Mouse (Mus musculus) megakaryocyte-erythroid progenitor cell, adult 5-6 weeks (primary cell): ENCODE measurements around the gene Agrn. TPM values are rescaled to one million over a fixed set of nuclear protein-coding genes. Genes with fewer than 3 reads are reported as not detected.

Experiments used
- ATAC-seq: replicated peaks from 2 replicates; pipeline ENCODE4 v1.8.0; 2016; ENCODE audit warnings: mild to moderate bottlenecking, inconsistent platforms; ENCODE audit not compliant: severe bottlenecking, poor library complexity, low FRiP score, low TSS enrichment
- total RNA-seq, 2 experiments: library from RNA; stranded (forward) in 1 of 2; stranded (reverse) in 1 of 2; fragments of 200-1000, 215-1000 nt in 1 of 2; fragments of >200 nt in 1 of 2; fragmentation: Nextera tagmentation in 1 of 2; gene quantifications; 2 replicates each; pipeline ENCODE4 v1.2.3; 2014 to 2017

Agrn gene
- total RNA-seq, 2 experiments from 2014 or later, result 3.3 to 7.8 TPM

DNA sequence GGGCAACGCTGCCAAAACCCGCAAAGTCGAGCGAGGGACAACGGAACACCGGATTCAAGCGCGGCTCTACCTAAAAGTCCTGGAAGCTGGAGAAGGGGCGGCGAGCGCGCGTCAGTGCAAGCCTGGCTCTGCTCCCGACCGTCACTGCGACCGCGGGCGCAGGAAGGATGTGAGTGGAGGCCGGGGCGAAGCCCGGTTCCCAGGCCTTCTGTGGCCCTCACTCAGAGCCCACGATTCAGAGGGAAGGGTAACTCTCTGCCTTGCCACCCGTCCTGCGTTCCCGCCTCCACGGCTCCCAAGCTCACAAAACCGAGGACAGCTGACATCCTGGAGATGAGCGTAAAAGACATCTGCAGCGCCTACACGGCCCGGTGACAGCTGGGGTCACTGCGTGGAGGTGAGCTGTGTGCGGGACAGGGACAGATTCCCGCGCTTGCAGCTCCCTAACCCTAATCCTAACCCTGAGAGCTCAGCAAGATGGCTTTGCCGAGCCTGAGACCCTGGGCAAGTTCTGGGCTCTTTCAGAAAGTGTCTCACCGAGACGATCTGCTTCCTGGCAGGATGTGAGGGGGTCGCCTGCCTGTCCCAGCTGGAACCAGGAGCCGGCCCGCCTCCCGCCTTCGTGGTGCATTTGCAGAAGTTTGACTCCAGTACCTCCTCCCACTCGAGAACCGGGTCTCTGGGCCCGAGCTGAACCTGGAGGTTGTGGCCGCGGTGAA, 6.3 kb upstream of the Agrn start:
- 0 out of 2 replicates have a peak, but pooled peaks have one; percentile 6 for ATAC-seq

DNA sequence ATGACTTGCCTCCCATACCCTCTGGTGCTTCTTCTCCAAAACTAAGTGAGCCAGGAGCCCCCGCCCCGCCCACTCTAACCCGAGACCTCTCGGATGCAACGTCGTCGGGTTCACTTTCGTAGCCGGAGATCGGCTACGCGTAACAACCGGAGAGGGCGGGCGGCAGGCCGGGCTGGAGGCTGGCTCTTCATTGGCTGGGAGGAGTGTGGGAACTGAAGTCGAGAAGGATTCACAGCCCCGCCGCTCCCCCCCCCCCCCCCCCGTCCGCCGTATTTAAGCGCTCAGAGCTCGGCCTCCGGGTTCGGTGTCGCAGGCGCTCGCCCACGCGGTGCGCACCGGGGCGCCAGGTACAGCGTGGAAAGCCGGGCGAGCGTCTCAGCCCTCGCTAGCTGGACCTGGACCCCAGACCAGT, 5.7 kb upstream of the Agrn start, which contains the start of gene AW011738:
TSS of gene AW011738 (plus strand) at position 304 of the 412 bp plus-strand sequence.
- ATAC-seq, result peak; percentile 69

DNA sequence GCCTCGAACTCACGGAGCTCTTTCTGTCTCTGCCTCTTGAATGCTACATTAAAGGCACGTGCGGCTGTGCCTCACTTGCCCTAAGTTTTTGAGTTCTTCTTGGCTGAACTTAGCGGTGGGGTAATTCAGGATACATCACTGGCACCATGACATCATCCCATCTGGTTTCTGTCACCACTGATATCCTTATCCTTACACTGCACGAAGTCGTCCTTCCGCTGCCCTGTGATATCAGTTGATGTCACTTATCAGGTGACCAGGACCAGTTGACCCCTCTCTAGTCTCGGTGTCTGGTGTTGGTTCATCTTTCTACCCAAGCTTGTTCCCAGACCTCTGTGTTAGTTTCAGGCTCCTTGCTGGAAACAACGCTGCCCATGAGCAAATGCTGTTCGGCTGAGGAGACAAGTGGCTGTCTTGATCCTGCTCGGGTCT, 5.2 kb upstream of the Agrn start:
- peak; percentile 79 for ATAC-seq

DNA sequence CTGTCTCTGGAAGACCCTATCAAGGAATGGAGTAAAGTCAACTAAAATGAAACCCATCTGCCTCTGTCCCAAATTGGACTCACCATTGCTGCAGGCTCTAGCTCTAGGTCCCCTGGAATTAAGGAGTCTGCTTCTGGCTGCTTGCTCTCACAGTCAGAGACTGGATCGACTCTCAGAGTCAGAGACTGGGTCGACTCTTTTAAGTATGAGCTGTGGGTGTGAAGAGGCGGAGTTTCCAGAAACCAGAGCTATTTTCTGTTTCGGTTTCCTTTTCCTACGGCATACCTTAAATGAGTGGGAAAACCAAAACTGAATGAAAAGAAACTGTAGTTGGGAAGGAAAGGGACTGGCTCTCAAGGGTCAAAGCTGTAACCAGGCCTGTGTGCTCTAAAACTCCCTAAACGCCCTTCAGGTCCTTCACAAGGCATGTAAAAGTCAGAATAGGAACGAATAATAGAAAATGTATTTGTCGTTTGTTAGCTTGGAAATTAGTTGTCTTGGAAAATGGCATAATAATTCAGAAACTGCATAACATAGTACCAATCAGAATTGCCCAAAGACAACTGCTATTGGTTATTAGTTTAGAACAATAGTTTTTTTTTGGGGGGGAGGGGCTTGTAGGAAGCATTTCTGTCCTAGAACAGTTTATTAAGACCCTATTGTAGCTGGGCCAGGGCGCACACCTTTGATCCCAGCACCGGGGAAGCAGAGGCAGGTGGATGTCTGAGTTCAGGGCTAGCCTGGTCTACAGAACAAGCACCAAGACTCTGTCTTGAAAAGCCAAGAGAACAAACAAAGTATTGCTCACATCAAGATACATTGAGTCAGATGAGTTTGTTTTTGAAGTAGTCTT, 3.6 kb upstream of the Agrn start, which contains the start of gene Isg15:
TSS of gene Isg15 (minus strand) at position 196 of the 853 bp plus-strand sequence.
- no peak for ATAC-seq

DNA sequence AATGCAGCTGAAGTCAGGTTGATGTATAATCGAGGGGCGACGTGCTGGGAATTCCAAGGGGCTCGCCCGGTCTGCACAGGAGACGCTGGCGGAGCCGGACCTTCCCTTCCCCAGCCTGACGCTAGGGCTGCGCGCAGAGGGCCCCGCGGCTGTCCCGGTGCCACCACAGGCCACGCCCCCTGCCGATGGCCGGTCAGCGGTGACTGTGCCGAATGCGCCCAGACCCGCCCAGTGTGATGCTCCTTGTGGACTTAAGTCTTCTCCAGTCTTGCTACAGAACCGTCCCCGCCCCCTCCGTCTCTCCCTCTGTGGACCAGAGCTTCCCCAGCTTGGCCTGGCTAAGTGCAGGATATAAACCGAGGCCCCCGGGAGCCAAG, 529 bp upstream of the Agrn start:
- ATAC-seq, result peak; percentile 50

DNA sequence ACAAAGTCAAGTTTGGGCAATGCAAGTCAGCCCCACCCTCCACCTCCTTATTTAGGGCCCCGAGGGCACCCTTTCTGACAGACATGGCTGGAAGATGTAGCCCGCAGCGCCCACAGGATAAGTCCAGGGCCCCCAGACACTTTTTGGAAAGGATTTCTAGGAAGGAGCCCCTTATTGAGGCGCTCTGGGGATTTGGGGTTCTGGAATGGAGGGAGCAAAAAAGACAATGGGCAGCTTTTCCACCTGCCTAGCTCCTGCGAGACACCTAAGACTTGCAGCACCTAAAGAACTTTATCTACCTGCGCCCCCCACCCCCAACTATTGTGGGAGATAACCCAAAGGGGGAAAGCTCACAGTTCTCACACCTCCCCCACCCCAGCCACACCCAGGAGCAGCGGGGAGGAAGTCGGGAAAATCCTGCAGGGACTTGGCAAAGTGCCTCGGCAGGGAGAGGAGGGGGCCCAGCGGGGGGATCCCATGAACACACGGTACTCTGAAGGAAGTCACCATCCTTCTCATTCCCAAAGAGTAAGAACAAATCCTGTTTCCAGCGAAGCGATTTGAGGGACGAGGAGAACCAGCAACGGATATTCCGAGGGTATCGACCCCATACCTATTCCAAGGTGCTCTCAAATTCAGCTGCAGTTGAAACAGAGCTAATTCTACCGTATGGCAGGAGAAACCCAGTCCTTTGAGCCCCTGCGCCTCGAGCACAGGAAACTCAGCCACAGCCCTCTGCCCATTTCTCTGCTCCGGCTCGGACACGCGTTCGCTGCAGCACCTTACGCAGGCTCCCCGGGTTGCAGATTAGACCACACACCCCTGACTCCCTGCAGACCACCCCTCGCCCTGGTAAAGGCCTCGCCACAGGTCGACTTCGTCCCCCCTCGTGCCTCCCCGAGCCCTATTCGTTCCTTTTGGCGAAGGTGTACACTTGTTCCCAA, 1.1 kb downstream of the Agrn start:
- no peak for ATAC-seq

DNA sequence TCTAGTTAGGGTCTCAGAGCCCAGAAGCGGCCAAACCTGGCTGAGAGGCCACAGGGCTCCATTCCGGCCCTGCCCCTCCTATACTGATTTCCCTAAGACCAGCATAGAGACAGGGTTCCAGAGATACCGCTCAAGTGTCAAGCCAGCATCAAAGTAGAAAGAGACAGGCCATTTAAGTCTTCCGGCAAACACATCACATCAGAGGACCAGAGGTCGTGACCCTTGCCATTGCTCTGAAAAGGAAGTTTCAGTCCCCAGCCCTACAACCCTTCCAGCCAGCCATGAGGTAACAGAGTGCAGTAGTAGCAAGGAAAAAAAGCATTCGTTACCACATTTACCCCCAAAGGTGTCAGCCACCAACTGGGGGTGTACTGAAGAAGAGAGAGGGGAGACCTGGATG, 2.9 kb downstream of the Agrn start:
- no peak for ATAC-seq

DNA sequence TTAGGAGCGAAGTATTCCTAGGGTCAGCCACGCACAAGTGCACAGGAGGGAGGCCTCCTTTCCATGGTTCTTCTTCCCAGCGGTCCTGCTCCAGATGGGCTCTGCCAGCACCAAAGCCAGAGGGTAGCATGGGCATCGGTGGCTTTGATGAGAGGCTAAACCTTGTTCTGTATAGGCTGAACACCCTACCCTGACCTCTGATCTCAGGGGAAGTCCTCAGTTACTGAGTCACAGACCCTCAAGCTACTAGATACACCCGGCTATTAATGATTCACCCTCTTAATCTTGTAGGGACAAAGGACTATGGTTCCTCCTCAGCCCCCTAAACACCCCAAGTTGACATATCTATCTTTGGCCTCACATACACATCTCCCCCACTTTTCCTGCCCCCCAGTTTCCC, 3.4 kb downstream of the Agrn start:
- no peak for ATAC-seq

DNA sequence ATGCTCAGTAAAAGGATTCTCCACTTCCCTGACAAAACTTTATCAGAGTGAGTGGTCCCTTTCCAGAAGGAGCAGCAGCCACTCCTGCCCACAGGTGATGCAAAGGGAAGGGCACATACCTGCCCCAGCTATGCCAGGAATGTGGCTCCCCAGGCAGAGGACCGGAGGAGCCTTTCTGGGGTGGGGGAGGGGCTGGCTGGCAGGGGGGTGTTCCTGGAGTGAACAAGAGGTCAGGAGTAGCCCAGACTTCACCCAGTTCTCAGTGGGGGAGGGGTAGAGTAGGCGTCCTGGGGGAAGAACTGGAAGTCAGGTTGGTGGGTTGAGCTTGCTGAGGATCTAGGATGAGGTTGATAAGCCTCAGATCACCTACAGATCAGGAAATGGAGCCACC, 4.1 kb downstream of the Agrn start:
- ATAC-seq, result no peak

DNA sequence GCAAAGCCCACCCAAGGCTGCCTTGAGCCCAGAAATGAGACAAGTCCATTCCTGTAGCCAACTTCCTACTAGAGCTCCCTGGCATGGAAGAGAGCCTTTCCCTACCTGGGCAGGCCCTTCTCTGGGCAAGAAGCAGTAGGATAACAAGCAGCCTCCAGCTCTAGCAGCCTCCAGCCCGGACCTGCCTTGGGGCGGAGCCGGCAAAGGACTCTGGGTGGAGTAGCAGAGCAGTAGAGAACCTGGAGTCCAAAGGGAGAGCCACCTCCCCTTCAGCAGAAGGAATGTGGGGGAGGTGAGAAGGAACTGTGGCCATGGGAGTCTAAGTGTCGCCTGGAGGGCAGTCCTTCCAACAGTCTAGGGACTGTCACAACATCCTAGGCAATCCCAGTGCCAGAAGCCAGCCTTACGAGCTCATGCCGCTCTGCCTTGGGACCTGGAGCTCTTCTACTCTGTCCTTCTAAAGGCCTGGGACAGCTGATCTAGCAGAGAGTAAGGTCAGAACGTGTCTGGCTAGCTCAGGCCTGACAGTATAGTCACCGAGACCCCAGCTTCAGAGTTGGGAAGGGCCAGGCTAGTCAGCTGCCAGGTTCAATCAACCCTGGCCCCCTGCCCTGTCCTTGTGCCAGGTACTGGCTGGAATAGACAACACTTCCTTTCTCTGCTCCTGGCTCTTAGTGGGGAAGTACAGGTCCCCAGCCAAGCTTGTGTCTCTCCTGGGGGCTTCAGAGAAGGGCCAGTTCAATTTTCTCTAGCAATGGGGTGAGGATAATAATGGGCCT, 4.7 kb downstream of the Agrn start:
- no peak for ATAC-seq

DNA sequence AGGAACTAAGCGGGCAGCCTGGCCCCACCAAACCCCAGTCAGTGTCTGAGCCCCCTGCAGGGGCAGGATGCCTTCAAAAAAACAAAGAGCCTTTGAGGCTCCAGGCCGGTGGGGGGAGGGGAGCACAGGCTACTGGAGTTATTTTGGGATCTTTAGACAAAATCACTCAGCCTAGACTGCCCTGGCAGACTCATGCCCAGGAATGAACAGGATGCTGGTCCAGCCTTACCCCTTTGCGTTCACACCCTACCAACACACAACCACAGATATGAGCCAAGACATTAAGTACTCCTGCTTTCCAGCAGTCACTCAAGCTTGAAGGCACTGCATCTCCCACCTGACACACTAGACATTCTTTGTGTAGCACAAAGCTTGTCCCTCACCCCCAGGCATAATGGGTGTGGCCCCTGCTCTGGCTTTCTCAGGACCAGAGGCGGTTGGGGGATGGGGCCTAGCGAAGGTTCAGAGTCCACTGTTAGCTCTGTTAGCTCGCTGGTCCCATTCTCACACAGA, 8.4 kb downstream of the Agrn start:
- no peak for ATAC-seq

DNA sequence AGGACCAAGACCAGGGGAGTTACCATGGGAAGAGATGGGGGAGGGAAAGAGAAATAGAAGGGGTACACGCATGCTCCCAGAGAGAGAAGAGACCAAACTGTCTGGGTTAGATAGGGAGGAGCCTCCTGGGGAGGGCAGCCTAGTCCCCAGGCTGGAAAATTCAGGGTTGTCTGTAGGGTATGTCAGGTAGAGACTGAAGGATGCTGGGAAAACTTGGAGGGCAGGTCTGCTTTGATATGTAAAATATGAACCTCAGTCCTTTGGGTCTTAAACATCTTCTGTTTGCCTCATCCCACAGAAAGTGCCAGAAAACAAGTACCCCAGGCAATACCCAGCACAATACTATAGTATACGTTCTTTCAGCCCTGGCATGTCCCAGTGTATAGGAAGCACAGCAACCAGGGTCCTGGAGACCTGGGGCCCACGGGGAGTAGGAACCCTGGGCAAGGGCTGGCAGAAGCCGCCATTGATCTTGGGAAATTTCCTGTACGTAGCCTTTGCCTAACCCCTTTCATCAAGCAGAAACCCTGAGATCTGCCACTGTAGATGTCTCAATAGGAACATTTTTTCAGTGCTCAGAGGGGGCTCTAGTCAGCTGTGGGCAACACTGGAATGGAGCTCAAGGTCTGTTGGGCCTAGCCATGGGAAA, 9.0 kb downstream of the Agrn start:
- ATAC-seq, result no peak

DNA sequence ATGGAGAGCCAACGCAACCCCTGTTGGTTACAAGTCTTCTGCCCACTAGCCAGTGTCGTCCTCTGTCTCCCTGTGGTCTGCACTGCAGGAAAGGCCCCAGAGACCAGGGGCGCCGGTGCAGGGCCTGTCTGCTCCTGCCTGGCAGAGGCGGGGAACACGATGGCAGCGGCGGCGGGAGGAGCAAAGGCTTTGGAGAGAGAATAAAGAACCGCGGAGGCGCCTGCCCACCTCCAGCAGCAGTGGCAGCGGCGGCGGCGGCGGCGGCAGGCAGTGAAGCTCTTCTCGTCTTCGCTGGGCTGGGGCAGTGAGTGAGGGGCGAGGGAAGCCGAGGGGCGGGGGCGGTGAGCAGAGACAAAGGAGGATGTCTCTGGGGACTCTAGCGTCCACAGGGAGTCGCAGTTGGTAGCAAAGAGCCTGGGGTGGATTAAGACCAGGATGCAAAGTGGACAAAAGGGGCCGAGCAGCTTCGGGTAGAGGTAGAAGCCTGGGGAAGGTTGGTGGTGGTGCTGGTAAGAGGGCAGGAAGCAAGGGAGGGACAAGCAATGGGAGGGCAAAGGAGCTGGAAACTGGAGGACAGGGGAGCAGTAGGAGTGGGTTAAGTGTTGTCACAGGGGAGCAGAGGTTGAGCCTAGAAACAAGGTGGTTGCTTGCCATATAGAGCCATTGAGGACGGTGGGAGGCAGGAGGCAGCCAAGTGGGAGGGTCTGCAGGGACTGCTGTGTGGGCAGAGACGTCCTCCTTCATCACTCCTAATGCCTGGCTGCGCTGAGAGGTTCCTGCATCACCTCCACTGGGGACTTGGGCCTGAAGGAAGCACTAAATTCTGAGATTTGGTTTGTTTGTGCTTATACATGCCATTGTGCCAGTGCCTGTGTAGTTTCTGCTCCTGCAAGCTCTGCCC, 11.1 kb downstream of the Agrn start:
- ATAC-seq, result peak; percentile 50

DNA sequence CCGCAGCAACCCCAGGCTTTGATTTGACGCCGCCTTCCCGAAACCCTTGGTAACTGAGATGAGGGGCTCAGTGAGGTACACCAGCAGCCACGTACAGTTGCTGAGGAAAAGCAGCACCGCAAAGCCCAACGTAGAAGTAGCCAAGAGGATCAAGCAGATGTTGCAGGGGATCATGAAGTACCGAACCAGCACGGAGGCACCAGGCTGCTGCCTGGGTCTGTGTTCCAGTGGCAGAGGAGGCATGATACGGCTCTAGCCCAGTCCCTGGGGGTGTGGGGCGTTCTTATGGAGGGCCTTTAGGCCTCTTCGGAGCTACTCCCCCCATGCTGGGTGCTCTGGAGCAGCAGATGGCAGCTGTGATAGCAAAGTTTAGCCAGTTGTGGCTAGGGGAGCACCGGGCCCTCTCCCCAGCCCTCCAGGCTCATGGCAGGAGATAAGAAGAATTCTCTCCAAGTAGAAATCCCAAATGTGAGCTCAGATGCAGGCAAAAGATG, 11.8 kb downstream of the Agrn start:
- peak; percentile 76 for ATAC-seq

DNA sequence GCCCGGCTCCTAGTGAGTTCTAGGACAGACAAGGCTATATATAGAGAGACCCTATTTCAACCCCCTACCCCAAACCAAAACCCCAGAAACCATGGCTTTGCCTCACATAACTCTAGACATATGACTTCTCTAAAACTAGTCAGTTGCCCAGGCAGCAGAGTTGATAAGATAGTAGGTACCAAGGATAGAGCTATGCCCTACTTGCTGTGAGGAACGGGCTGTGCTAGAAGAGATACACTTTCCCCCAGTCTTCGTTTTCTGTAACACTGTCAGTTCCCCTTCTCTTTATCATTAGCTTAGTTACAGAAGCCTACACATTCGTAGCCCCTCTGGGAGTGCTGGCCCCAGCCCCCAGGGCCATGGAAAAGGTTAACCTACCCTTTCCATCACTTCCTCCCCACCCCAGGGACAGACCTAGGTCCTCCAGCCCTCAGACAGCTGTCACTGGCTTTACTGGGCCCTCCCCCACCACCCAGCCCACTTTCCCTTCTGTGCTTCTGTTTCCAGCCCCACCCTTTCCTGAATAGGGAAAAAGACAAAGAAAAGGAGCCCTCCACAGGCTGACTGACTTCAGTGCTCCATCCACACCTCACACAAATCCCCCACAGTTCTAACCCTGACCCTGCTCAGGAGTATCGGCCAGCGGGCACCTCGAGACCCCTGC, 12.9 kb downstream of the Agrn start:
- ATAC-seq, result peak; percentile 36

DNA sequence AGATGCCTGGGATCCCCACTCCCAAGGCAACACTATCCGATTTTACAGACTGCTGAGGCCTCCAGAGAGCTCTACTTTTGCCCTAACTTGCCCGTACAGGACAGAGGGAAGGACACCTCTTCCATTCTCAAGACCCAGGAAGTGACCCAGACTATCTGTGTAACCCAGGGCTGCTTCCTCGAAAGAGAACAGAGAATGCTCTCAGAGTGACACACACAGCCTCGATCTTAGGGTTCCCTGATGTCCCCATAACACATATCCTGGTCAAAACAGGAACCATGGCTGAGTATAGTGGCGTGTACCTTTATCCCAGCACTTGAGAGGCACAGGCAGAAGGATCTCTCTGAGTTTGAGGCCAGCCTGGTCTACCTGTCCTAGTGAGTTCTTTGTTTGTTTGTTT, 13.5 kb downstream of the Agrn start:
- ATAC-seq, result no peak

DNA sequence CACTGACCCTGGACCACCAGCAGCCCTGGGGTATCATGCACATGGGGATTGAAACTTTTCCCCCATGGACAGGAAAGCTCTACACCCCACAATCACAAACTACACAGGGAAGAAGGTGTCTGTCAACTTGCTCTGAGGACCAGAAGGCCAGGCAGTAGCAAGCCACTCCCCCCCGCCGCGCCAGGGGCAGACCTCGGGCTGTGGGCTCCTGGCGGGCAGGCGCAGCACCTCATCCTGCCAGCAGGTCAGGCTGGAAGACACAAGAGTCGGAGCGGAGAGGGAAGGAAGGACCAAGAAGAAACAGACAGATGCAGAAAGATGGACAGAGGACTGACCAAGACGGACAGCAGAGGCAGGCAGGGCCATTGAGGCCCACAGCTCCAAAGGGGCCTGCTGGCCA, 19.7 kb downstream of the Agrn start:
- ATAC-seq, result no peak
